Mouse (Mus musculus) c-Kit-positive CD71-positive TER-119-positive erythroid progenitor cells, embryonic 14.5 days (primary cell): ENCODE results near the gene Fbxw16.
"Not testable (repeated sequence)": the region's sequence is repeated elsewhere in the genome, so short reads cannot be mapped to it uniquely, and the experiment has no call there.

Source experiments
- DNase-seq: peaks from one replicate; pipeline ENCODE4 v3.0.0-alpha.2; 2013; ENCODE audit warnings: low spot score

Gene Fbxw16

GRCm38 (mm10) chr9:109449040-109449439 is at the start of gene Fbxw16:
TSS of gene Fbxw16 (minus strand) at chr9:109449140.
- no peak for DNase-seq

- not testable (repeated sequence) for DNase-seq
Observed at GRCm38 (mm10) chr9:109495775-109496174, 46.8 kb upstream of the Fbxw16 start, which contains the start of gene Fbxw19. TSS of gene Fbxw19 (minus strand) at chr9:109495875.

GRCm38 (mm10) chr9:109432956-109433355 is 16.0 kb downstream of the Fbxw16 start:
- no peak for DNase-seq

- DNase-seq, result not testable (repeated sequence)
Observed at GRCm38 (mm10) chr9:109404196-109404595, 44.7 kb downstream of the Fbxw16 start, which contains the start of gene Fbxw22. TSS of gene Fbxw22 (minus strand) at chr9:109404296.
